Mouse (Mus musculus): ENCODE measurements around the gene Lrg1. TPM values are rescaled to one million over a fixed set of nuclear protein-coding genes. Genes with fewer than 3 reads are reported as not detected.

Gene Lrg1
- not detected in 2 replicates for total RNA-seq (2014; fragmentation: Nextera tagmentation)
- total RNA-seq (2017), result not detected in 2 replicates
- 0.04 TPM in 1 of 2 replicates, not detected in the other for polyA plus RNA-seq (2012)

DNA sequence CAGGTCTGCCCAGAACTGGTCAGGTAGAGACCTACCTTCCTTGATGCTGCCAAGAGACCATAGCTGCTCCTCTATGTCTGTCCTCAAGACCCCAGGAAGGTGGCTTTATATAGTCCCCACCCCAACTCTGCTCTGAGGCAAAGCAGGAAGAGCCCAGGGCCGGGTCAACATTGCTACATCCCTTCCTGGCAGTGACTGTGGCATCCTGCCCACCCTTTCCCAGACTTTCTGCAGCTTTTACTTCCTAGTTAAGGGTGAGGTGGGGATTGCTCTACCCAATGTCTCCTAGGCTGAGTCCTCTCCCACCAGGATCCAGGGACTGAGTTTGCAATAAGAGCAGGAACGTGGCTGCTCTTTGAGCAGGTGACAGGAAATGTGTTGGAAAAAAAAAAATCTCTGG is at the start of gene Lrg1:
TSS of gene Lrg1 (minus strand) at position 176 of the 400 bp plus-strand sequence.
- TF ChIP-seq TAL1 (conservative IDR thresholded peaks at IDR 0.05; ENCODE audit: low read depth, low read length) (no peak), GATA2 (IDR thresholded peaks at IDR 0.05; ENCODE audit: borderline replicate concordance, low read depth, low read length) (no peak), GATA1 (IDR thresholded peaks at IDR 0.05; ENCODE audit: borderline replicate concordance, low read length) (no peak), POLR2AphosphoS5 (IDR thresholded peaks at IDR 0.05; ENCODE audit: insufficient replicate concordance, low read depth, low read length) (no peak), CTCF (IDR thresholded peaks at IDR 0.05; ENCODE audit: low read depth, low read length) (no peak)
- peaks cover 18% of the 10 kb centered on the region for H3K36me3 ChIP-seq (replicated peaks)
- peaks cover 11% of the 10 kb centered on the region for H3K4me1 ChIP-seq (ENCODE audit: insufficient read depth, low read depth, low read length)
- H3K4me3 ChIP-seq (ENCODE audit: low read depth, low read length), result no peak within 1 kb of the TSS
- ATAC-seq (ENCODE audit: extremely low read depth, insufficient number of reproducible peaks, low FRiP score, poor library complexity, severe bottlenecking) (no peak), DNase-seq (ENCODE audit: low spot score) (no peak)
- H3K9me3 ChIP-seq (replicated peaks), result no peaks in the 10 kb centered on the region
- H3K27me3 ChIP-seq (ENCODE audit: insufficient read depth, low read length), result peaks cover 59% of the 10 kb centered on the region

DNA sequence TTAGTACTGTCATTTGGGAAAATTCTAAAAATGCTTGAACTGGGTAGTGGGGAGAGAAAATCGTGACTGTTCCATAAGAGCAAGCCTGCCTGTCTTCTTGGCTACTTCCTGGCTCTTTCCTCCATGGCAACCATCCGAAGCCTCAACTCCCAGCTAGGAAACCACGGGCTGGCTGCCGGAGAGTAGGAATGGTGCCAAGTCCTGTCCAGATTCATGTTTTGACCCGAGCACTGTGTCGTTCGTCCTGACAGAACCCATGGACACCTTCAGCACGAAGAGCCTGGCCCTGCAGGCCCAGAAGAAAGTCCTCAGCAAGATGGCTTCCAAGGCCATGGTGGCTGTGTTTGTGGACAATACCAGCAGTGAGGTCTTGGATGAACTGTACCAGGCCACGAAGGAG is 49.7 kb upstream of the Lrg1 start:
- Histone ChIP-seq H3K36me3 (replicated peaks) (peaks cover 24% of the 10 kb centered on the region), H3K4me1 (ENCODE audit: insufficient read depth, low read depth, low read length) (peaks cover 7% of the 10 kb centered on the region; the same call in 1 of the 2 replicates), H3K9me3 (replicated peaks) (no peaks in the 10 kb centered on the region), H3K4me3 (ENCODE audit: low read depth, low read length) (no peak overlapping the region), H3K27me3 (ENCODE audit: insufficient read depth, low read length) (peaks cover 46% of the 10 kb centered on the region)
- ATAC-seq (ENCODE audit: extremely low read depth, insufficient number of reproducible peaks, low FRiP score, poor library complexity, severe bottlenecking), result no peak
- DNase-seq (ENCODE audit: low spot score), result no peak
- TF ChIP-seq GATA2 (IDR thresholded peaks at IDR 0.05; ENCODE audit: borderline replicate concordance, low read depth, low read length), result no peak
- TF ChIP-seq CTCF (IDR thresholded peaks at IDR 0.05; ENCODE audit: low read depth, low read length), result no peak
- no peak for TF ChIP-seq TAL1 (conservative IDR thresholded peaks at IDR 0.05; ENCODE audit: low read depth, low read length)
- no peak for TF ChIP-seq GATA1 (IDR thresholded peaks at IDR 0.05; ENCODE audit: borderline replicate concordance, low read length)
- no peak for TF ChIP-seq POLR2AphosphoS5 (IDR thresholded peaks at IDR 0.05; ENCODE audit: insufficient replicate concordance, low read depth, low read length)

DNA sequence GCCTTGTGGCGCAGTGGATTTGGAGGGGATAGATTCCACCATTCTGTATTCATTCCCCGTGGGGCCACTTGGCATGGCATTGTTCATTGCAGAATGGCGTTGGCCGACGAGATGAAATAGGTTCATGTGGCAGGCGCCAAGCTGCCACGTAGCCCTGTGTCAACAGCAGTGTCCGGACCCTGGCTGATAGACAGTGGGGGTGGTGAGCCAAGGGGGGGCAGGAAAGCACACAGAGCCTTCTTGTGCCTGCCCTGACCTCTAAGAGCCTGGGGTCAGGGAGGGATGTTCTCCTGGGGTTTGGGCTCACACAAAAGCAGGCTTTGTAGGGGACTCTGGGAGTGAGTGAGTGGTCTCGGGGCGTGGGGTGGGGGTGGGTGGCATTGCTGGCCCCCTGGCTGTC is 48.8 kb upstream of the Lrg1 start:
- Histone ChIP-seq H3K9me3 (replicated peaks) (no peaks in the 10 kb centered on the region), H3K4me1 (ENCODE audit: insufficient read depth, low read depth, low read length) (peaks cover 7% of the 10 kb centered on the region; the same call in 1 of the 2 replicates), H3K4me3 (ENCODE audit: low read depth, low read length) (no peak overlapping the region), H3K36me3 (replicated peaks) (peaks cover 16% of the 10 kb centered on the region), H3K27me3 (ENCODE audit: insufficient read depth, low read length) (peaks cover 48% of the 10 kb centered on the region)
- TF ChIP-seq TAL1 (conservative IDR thresholded peaks at IDR 0.05; ENCODE audit: low read depth, low read length) (no peak), GATA2 (IDR thresholded peaks at IDR 0.05; ENCODE audit: borderline replicate concordance, low read depth, low read length) (no peak)
- ATAC-seq (ENCODE audit: extremely low read depth, insufficient number of reproducible peaks, low FRiP score, poor library complexity, severe bottlenecking) (no peak), DNase-seq (ENCODE audit: low spot score) (no peak)

DNA sequence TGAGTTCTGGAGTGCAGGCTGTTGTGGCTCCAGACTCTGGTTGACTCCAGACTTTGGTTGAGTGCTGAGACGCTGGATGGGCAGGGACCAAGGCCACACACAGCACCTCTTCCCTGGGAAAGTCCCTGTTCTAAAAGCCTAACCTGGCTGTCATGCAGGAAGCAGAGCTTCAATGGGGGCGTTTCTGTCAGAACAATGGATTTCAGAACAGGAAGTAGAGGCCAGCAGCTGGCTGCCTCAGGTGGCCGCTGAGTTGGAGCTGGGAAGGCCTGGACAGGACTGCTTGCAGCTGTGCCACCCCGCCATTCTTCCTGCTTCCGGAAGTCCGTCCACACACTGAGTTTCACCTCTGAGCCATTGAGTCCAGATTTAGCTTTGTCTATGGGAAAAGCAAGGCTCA is 48.0 kb upstream of the Lrg1 start:
- H3K4me1 ChIP-seq (ENCODE audit: insufficient read depth, low read depth, low read length), result peaks cover 10% of the 10 kb centered on the region
- H3K9me3 ChIP-seq (replicated peaks), result no peaks in the 10 kb centered on the region
- H3K36me3 ChIP-seq (replicated peaks), result peaks cover 9% of the 10 kb centered on the region
- H3K27me3 ChIP-seq (ENCODE audit: insufficient read depth, low read length), result peaks cover 54% of the 10 kb centered on the region
- no peak overlapping the region for H3K4me3 ChIP-seq (ENCODE audit: low read depth, low read length)
- TF ChIP-seq CTCF (IDR thresholded peaks at IDR 0.05; ENCODE audit: low read depth, low read length) (no peak), POLR2AphosphoS5 (IDR thresholded peaks at IDR 0.05; ENCODE audit: insufficient replicate concordance, low read depth, low read length) (no peak), GATA1 (IDR thresholded peaks at IDR 0.05; ENCODE audit: borderline replicate concordance, low read length) (no peak), TAL1 (conservative IDR thresholded peaks at IDR 0.05; ENCODE audit: low read depth, low read length) (no peak), GATA2 (IDR thresholded peaks at IDR 0.05; ENCODE audit: borderline replicate concordance, low read depth, low read length) (no peak)
- DNase-seq (ENCODE audit: low spot score), result no peak
- ATAC-seq (ENCODE audit: extremely low read depth, insufficient number of reproducible peaks, low FRiP score, poor library complexity, severe bottlenecking), result no peak

DNA sequence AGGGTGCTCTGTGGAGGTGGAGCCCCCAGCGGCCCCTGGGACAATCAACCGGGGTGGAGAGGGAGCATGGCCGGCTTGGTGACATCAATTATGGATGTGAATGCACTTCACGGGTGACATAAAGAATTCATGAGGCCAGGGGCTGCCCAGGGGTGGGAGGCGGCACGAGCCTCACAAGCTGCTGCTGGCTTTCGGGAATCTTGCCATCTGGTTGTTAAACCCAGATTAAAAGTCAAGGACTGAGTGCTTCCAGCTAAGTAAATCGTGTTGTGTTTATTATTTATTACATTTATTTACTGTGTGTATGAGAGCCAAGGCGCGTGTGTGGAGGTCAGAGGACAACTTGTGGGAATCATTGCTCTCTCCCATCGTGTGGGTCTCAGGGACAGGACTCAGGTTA is 43.9 kb upstream of the Lrg1 start:
- Histone ChIP-seq H3K4me1 (ENCODE audit: insufficient read depth, low read depth, low read length) (peaks cover 44% of the 10 kb centered on the region), H3K27me3 (ENCODE audit: insufficient read depth, low read length) (peaks cover 52% of the 10 kb centered on the region), H3K36me3 (replicated peaks) (no peaks in the 10 kb centered on the region), H3K9me3 (replicated peaks) (no peaks in the 10 kb centered on the region), H3K4me3 (ENCODE audit: low read depth, low read length) (no peak overlapping the region)
- TF ChIP-seq GATA2 (IDR thresholded peaks at IDR 0.05; ENCODE audit: borderline replicate concordance, low read depth, low read length), result no peak
- TF ChIP-seq CTCF (IDR thresholded peaks at IDR 0.05; ENCODE audit: low read depth, low read length), result no peak
- no peak for TF ChIP-seq POLR2AphosphoS5 (IDR thresholded peaks at IDR 0.05; ENCODE audit: insufficient replicate concordance, low read depth, low read length)
- TF ChIP-seq GATA1 (IDR thresholded peaks at IDR 0.05; ENCODE audit: borderline replicate concordance, low read length), result no peak
- no peak for TF ChIP-seq TAL1 (conservative IDR thresholded peaks at IDR 0.05; ENCODE audit: low read depth, low read length)
- ATAC-seq (ENCODE audit: extremely low read depth, insufficient number of reproducible peaks, low FRiP score, poor library complexity, severe bottlenecking) (no peak), DNase-seq (ENCODE audit: low spot score) (no peak)

GRCm38 (mm10) chr17:56164510-56164909 is 42.7 kb upstream of the Lrg1 start:
- no peaks in the 10 kb centered on the region for H3K36me3 ChIP-seq (replicated peaks)
- H3K9me3 ChIP-seq (replicated peaks), result no peaks in the 10 kb centered on the region
- peaks cover 40% of the 10 kb centered on the region for H3K4me1 ChIP-seq (ENCODE audit: insufficient read depth, low read depth, low read length)
- TF ChIP-seq GATA2 (IDR thresholded peaks at IDR 0.05; ENCODE audit: borderline replicate concordance, low read depth, low read length) (no peak), TAL1 (conservative IDR thresholded peaks at IDR 0.05; ENCODE audit: low read depth, low read length) (no peak), CTCF (IDR thresholded peaks at IDR 0.05; ENCODE audit: low read depth, low read length) (no peak), POLR2AphosphoS5 (IDR thresholded peaks at IDR 0.05; ENCODE audit: insufficient replicate concordance, low read depth, low read length) (no peak), GATA1 (IDR thresholded peaks at IDR 0.05; ENCODE audit: borderline replicate concordance, low read length) (no peak)
- peaks cover 47% of the 10 kb centered on the region for H3K27me3 ChIP-seq (ENCODE audit: insufficient read depth, low read length)
- no peak overlapping the region for H3K4me3 ChIP-seq (ENCODE audit: low read depth, low read length)
- DNase-seq (ENCODE audit: low spot score) (no peak), ATAC-seq (ENCODE audit: extremely low read depth, insufficient number of reproducible peaks, low FRiP score, poor library complexity, severe bottlenecking) (no peak)
